Mouse (Mus musculus): ENCODE results near the gene Poc1a. TPM values are rescaled to one million over a fixed set of nuclear protein-coding genes. Genes with fewer than 3 reads are reported as not detected.

Poc1a gene
- polyA plus RNA-seq, 1 experiment from 2014 or later: 32.5 TPM

DNA sequence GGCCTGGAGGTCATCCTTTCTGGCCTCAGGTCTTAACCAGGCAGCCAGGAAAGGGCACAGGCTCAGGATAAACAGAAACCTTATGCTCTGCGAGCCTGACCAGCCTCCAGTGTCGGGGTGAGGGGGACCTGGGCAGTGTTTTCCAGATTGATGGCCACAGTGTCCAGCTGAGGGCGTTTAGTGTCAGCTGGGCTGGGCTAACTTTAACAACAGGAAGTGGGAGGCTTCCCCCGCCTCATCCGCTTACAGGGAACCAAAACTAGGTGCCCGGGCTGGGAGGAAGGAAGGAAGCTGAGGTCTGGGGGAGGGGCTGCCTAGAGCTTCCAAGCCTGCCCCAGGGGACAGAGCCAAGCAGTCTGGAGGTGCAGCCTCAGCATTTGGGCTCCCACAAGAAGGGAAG lies 90.9 kb downstream of the Poc1a start:
- H3K27ac ChIP-seq (ENCODE audit: low read depth, low read length): no peak overlapping the region

DNA sequence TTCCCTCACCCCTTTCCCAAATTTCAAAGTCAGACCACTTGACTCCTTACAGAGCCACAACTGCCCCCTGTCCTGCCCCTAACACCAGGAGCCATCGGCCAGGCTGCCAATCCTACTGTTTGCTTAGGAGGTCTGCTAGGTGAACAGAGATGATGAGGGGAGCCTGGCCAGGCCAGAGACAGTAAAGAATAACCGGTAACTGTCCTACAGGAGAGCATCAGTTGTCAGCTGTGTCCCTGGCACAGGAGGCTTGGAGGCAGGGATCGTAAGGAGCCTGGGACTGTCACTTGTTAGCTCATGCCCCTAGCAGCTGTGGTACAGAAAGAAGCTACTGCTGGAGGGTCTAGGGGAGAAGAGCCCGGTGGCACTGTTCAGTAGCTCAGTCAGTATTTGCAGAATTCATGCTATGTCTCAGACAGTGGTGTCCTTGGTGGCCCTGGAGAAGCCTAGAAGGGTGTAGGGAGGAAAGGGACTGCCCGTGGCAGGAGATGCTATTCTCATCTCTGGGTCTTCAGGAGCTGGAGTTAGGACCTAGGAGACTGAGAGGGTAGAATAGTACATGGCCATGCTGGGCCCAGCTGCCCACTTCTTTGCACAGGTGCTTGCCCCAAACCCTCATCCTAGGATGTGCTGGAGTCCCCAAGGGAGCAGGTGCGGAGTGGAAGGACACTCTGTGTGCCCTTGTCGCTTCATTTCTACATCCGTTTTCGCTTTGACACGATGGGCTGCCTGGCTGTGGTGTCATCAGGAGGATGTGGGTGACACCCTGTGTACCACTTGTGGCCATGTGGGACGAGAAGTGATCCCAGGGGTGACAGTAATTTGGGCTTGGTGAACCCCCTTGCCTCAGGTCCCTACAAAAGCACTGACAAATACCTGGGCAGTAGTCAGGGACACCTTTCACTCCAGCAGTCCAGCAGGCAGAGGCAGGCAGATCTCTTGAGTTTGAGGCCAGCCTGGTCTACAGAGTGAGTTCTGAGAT lies 91.9 kb downstream of the Poc1a start:
- no peak overlapping the region for H3K4me2 ChIP-seq (ENCODE audit: low read depth, low read length, severe bottlenecking)
- H3K4me3 ChIP-seq (ENCODE audit: low read depth, low read length): no peak overlapping the region
- H3K36me3 ChIP-seq (ENCODE audit: control insufficient read depth, insufficient read depth, low read length): peaks cover 5% of the 10 kb centered on the region; the same call in 1 of the 2 replicates
- ATAC-seq (replicated peaks; ENCODE audit: low FRiP score) (no peak), DNase-seq (ENCODE audit: low spot score) (no peak)
- H3K9me3 ChIP-seq (ENCODE audit: control insufficient read depth, low read length): no peaks in the 10 kb centered on the region
- H3K27ac ChIP-seq (ENCODE audit: low read depth, low read length): no peak overlapping the region
- H3K27me3 ChIP-seq (ENCODE audit: control insufficient read depth, insufficient read depth, low read length): no peaks in the 10 kb centered on the region
- no peak overlapping the region for H3K9ac ChIP-seq (ENCODE audit: low read length)
- peaks cover 4% of the 10 kb centered on the region; the same call in 1 of the 2 replicates for H3K4me1 ChIP-seq (replicated peaks; ENCODE audit: control insufficient read depth, insufficient read depth, low read length)
- 94% methylated on average over 11 of the region's 11 CpGs for WGBS

More for the DNA sequence above, 90.9 kb downstream of the Poc1a start:
- H3K9me3 ChIP-seq (ENCODE audit: control insufficient read depth, low read length): no peaks in the 10 kb centered on the region
- no peak for ATAC-seq (replicated peaks; ENCODE audit: low FRiP score)
- DNase-seq (ENCODE audit: low spot score): no peak
- H3K36me3 ChIP-seq (ENCODE audit: control insufficient read depth, insufficient read depth, low read length): peaks cover 5% of the 10 kb centered on the region; the same call in 1 of the 2 replicates
- no peaks in the 10 kb centered on the region for H3K27me3 ChIP-seq (ENCODE audit: control insufficient read depth, insufficient read depth, low read length)
- H3K4me3 ChIP-seq (ENCODE audit: low read depth, low read length): no peak overlapping the region
- 46% methylated on average over 6 of the region's 6 CpGs for WGBS
- H3K4me2 ChIP-seq (ENCODE audit: low read depth, low read length, severe bottlenecking): no peak overlapping the region
- H3K9ac ChIP-seq (ENCODE audit: low read length): no peak overlapping the region; the same call in 1 of the 2 replicates
- peaks cover 6% of the 10 kb centered on the region for H3K4me1 ChIP-seq (replicated peaks; ENCODE audit: control insufficient read depth, insufficient read depth, low read length)

DNA sequence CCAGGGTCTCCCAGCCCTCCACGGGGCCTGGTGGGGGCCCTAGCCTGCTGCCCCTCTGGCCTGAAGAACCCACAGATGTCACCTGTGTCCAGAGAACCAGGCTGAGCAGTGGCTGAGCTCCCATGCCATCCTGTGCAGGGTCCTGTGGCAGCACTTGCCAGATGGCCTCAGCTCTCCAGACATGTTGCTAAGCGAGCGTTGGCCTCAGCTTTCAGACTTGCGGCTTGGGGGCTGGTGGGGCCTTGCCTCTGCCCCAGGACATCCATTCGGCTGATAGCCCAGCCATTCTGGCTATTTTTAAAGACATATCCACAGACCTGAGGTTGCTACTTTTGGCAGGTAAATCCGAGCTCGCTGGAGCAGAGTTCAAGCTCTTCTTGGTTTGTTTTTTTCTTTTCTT lies 93.1 kb downstream of the Poc1a start:
- Histone ChIP-seq H3K4me2 (ENCODE audit: low read depth, low read length, severe bottlenecking) (no peak overlapping the region), H3K36me3 (ENCODE audit: control insufficient read depth, insufficient read depth, low read length) (peaks cover 5% of the 10 kb centered on the region; the same call in 1 of the 2 replicates), H3K27me3 (ENCODE audit: control insufficient read depth, insufficient read depth, low read length) (no peaks in the 10 kb centered on the region), H3K4me3 (ENCODE audit: low read depth, low read length) (no peak overlapping the region), H3K4me1 (replicated peaks; ENCODE audit: control insufficient read depth, insufficient read depth, low read length) (peaks cover 4% of the 10 kb centered on the region; the same call in 1 of the 2 replicates), H3K9me3 (ENCODE audit: control insufficient read depth, low read length) (no peaks in the 10 kb centered on the region), H3K27ac (ENCODE audit: low read depth, low read length) (no peak overlapping the region), H3K9ac (ENCODE audit: low read length) (no peak overlapping the region)
- DNase-seq (ENCODE audit: low spot score): no peak
- 89% methylated on average over 7 of the region's 7 CpGs for WGBS
- ATAC-seq (replicated peaks; ENCODE audit: low FRiP score): no peak

DNA sequence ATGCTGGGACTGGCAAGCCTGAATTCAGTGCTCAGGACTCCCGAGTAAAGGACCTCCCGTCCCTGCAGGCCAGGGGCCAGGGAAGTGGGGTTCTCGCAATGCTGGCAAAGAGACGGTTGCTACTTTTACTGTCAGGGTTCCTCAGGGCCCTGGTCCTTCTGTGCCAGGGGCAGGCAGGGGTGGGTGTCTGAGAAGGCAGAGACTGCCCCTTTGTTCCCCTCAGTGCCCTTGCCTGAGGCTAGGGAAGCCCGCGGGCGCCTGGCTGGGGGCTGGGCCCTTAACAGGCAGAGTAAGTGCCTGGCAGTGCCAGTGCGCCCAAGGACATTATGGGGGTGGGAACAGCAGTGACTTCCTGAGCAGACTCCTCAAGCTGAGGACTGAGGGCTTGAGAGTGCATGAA lies 96.4 kb downstream of the Poc1a start:
- no peak overlapping the region for H3K9ac ChIP-seq (ENCODE audit: low read length)
- H3K9me3 ChIP-seq (ENCODE audit: control insufficient read depth, low read length): no peaks in the 10 kb centered on the region
- DNase-seq (ENCODE audit: low spot score) (no peak), ATAC-seq (replicated peaks; ENCODE audit: low FRiP score) (no peak)
- H3K36me3 ChIP-seq (ENCODE audit: control insufficient read depth, insufficient read depth, low read length): peaks cover 4% of the 10 kb centered on the region; the same call in 1 of the 2 replicates
- H3K4me2 ChIP-seq (ENCODE audit: low read depth, low read length, severe bottlenecking): no peak overlapping the region
- no peak overlapping the region for H3K4me3 ChIP-seq (ENCODE audit: low read depth, low read length)
- H3K4me1 ChIP-seq (replicated peaks; ENCODE audit: control insufficient read depth, insufficient read depth, low read length): no peaks in the 10 kb centered on the region
- 90% methylated on average over 8 of the region's 8 CpGs for WGBS
- H3K27ac ChIP-seq (ENCODE audit: low read depth, low read length): no peak overlapping the region
- H3K27me3 ChIP-seq (ENCODE audit: control insufficient read depth, insufficient read depth, low read length): no peaks in the 10 kb centered on the region

DNA sequence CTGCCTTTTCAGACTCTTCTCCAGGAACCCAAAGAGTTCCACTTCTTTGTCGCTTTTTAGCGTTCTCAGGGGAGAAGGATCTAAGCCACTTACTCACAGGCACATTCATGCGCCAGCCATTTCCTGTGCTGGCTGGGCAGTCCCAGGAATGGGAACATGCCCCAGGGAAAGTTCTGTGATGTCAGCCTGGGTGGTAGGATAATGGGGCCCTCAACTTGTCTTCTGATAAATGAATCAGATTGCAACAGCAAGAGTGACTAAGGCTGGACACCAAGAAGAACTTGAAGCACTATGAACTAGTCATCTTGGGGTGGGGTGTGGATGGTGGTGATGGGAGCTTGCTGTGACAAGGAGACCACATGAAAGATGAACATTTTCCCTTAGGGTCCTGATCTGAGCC lies 97.2 kb downstream of the Poc1a start:
- peaks cover 2% of the 10 kb centered on the region for H3K4me1 ChIP-seq (replicated peaks; ENCODE audit: control insufficient read depth, insufficient read depth, low read length)
- H3K9me3 ChIP-seq (ENCODE audit: control insufficient read depth, low read length): no peaks in the 10 kb centered on the region
- ATAC-seq (replicated peaks; ENCODE audit: low FRiP score): no peak
- no peak overlapping the region for H3K9ac ChIP-seq (ENCODE audit: low read length)
- WGBS: 92% methylated on average over 3 of the region's 3 CpGs
- peaks cover 2% of the 10 kb centered on the region; the same call in 1 of the 2 replicates for H3K36me3 ChIP-seq (ENCODE audit: control insufficient read depth, insufficient read depth, low read length)
- no peak for DNase-seq (ENCODE audit: low spot score)
- H3K4me2 ChIP-seq (ENCODE audit: low read depth, low read length, severe bottlenecking): no peak overlapping the region
- no peak overlapping the region for H3K4me3 ChIP-seq (ENCODE audit: low read depth, low read length)
- no peak overlapping the region for H3K27ac ChIP-seq (ENCODE audit: low read depth, low read length)
- no peaks in the 10 kb centered on the region for H3K27me3 ChIP-seq (ENCODE audit: control insufficient read depth, insufficient read depth, low read length)

DNA sequence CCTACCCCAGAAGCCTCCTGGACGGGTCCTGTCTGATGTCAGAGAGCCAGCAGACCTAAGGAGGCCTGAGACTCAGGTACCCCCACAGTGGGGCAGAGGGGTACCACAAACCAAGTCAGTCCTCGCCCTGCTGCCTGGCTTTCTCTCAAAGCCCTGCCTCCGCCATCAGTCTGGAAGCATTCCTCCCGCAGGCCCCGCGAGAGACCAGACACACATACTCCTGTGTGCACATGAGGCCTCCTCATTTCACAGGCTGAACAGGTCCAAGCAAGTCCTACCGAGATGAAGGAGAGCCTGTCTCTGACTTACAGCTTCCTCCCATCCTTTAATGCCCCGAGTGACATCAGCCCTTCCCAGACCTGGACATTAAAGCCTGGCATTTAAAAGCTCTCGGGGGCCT lies 97.9 kb downstream of the Poc1a start:
- no peak for ATAC-seq (replicated peaks; ENCODE audit: low FRiP score)
- Histone ChIP-seq H3K27me3 (ENCODE audit: control insufficient read depth, insufficient read depth, low read length) (no peaks in the 10 kb centered on the region), H3K4me1 (replicated peaks; ENCODE audit: control insufficient read depth, insufficient read depth, low read length) (peaks cover 6% of the 10 kb centered on the region), H3K27ac (ENCODE audit: low read depth, low read length) (no peak overlapping the region), H3K9me3 (ENCODE audit: control insufficient read depth, low read length) (no peaks in the 10 kb centered on the region), H3K36me3 (ENCODE audit: control insufficient read depth, insufficient read depth, low read length) (peaks cover 2% of the 10 kb centered on the region; the same call in 1 of the 2 replicates), H3K4me3 (ENCODE audit: low read depth, low read length) (no peak overlapping the region), H3K4me2 (ENCODE audit: low read depth, low read length, severe bottlenecking) (no peak overlapping the region), H3K9ac (ENCODE audit: low read length) (no peak overlapping the region)
- DNase-seq (ENCODE audit: low spot score): no peak
- 76% methylated on average over 9 of the region's 9 CpGs for WGBS

DNA sequence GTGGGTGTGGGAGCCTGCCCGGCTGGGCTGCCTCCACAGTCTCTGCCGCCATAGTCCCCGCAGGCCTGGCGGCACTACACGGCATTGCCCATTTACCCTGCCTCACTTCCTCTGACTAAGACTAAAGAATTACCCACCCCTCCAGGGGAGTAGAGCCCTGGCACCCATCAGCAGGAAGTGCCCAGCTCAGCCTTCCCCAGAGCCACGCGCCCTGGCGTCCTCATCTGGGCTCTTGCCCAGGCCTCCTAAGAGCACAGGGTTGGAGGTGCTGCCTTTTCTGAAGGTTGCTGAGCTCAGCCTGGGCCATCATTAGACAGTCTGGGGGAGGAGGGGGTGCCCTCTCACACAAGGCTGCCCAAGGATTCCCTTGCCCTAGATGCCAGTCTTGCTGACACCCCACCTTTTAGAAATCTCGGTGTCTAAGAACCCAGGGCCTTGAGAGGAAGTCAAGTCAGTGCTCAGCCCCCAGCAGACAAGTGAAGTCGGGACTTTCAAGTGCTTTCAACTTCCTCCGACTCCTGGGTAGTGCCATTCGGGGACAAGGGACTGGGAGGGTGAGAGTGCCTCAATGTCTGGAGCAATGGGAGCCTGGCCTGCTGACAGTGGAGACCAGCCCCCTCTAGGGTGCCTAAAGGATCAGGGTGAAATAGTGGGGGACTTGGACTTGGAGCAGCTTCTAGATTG lies 105.5 kb downstream of the Poc1a start:
- Histone ChIP-seq H3K27ac (ENCODE audit: low read depth, low read length) (no peak overlapping the region), H3K4me3 (ENCODE audit: low read depth, low read length) (no peak overlapping the region), H3K9me3 (ENCODE audit: control insufficient read depth, low read length) (no peaks in the 10 kb centered on the region), H3K4me1 (replicated peaks; ENCODE audit: control insufficient read depth, insufficient read depth, low read length) (peaks cover 19% of the 10 kb centered on the region), H3K27me3 (ENCODE audit: control insufficient read depth, insufficient read depth, low read length) (no peaks in the 10 kb centered on the region; the same call in 1 of the 2 replicates), H3K9ac (ENCODE audit: low read length) (no peak overlapping the region), H3K36me3 (ENCODE audit: control insufficient read depth, insufficient read depth, low read length) (no peaks in the 10 kb centered on the region), H3K4me2 (ENCODE audit: low read depth, low read length, severe bottlenecking) (no peak overlapping the region)
- DNase-seq (ENCODE audit: low spot score): no peak
- WGBS: 89% methylated on average over 12 of the region's 12 CpGs
- no peak for ATAC-seq (replicated peaks; ENCODE audit: low FRiP score)

DNA sequence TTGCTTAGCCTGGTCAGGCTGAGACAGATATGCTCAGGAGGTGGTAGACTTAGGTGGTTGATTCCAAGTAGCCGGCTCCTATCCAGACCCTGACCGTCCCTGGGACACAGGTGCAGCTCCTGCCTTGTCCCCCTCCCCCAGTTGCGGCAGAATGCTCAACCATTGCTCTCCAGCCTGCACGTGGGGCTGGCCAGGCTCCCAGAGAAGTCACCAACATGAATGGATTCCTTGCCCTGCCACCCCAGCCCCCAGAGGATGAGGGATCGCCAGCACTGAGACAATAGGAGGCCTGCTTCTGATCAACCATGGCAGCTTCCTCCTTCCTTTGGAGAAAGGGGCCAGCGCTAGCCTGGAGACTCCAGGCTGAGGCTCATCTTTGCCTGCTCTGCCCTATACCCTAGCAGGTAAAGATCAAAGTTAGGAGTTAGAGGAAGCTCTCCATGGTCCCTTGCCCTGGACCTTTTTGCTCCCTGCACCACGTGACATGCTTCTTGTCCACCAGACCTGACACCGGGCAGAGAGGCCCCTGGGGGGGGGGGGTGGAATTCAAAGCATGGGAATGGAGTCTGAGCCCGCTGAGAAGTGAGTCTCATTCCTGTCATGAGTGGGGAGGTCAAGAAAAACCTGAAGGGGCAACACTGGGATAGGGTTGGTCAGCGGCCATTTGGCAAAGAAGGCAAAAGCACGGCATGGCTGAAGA lies 112.1 kb downstream of the Poc1a start:
- no peaks in the 10 kb centered on the region for H3K36me3 ChIP-seq (ENCODE audit: control insufficient read depth, insufficient read depth, low read length)
- no peak overlapping the region for H3K4me2 ChIP-seq (ENCODE audit: low read depth, low read length, severe bottlenecking)
- H3K9ac ChIP-seq (ENCODE audit: low read length): no peak overlapping the region
- no peaks in the 10 kb centered on the region for H3K27me3 ChIP-seq (ENCODE audit: control insufficient read depth, insufficient read depth, low read length)
- WGBS: 78% methylated on average over 11 of the region's 11 CpGs
- H3K27ac ChIP-seq (ENCODE audit: low read depth, low read length): no peak overlapping the region
- no peaks in the 10 kb centered on the region for H3K9me3 ChIP-seq (ENCODE audit: control insufficient read depth, low read length)
- H3K4me3 ChIP-seq (ENCODE audit: low read depth, low read length): no peak overlapping the region
- H3K4me1 ChIP-seq (replicated peaks; ENCODE audit: control insufficient read depth, insufficient read depth, low read length): 0 out of 2 replicates have a peak, but pooled peaks cover 3% of the 10 kb centered on the region
- no peak for ATAC-seq (replicated peaks; ENCODE audit: low FRiP score)
- DNase-seq (ENCODE audit: low spot score): no peak

All from forebrain, embryonic 11.5 days (tissue).